Mouse (Mus musculus) E14TG2a.4 (cell line): ENCODE data around the gene Nrf1.

ENCODE experiments used
- CTCF ChIP-seq: conservative IDR thresholded peaks from 2 replicates; pipeline ENCODE4 v1.5.1; 2014; ENCODE audit warnings: low read length
- NANOG ChIP-seq: IDR thresholded peaks from 2 replicates; pipeline ENCODE4 v1.6.1; 2014; ENCODE audit warnings: borderline replicate concordance, low read length, mixed read lengths
- POU5F1 ChIP-seq: IDR thresholded peaks from 2 replicates; pipeline ENCODE4 v1.6.1; 2014; ENCODE audit warnings: low read length, borderline replicate concordance

DNA sequence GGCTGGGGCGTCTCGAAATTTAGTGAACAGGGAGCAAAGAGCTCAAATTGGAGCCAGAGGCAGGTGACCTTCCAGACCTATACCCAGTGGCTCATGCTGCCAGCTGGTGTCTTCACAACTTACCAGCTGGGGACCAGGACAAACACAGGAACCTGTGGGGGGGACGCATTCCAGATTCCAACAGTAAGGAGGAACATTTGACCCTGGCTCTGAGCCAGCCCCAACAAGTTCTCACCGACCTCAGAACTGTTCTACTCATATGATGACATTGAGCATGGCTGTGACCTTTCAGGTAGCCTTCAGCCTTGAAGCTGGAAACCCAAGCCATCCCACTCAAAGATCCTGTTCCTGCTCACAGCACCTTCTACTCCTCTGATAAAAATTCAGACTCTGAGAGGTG, 135.8 kb downstream of the Nrf1 start:
- TF ChIP-seq CTCF (no peak), NANOG (no peak), POU5F1 (no peak)
